Mouse (Mus musculus) C2C12 (cell line): ENCODE results near the gene Tldc1.

Source experiments
- CTCF ChIP-seq: IDR thresholded peaks from one replicate; pipeline ENCODE4 v1.5.1; 2011; ENCODE audit not compliant: control insufficient read depth, insufficient read depth, insufficient read length
- MAX ChIP-seq: IDR thresholded peaks from one replicate; pipeline ENCODE4 v1.6.1; 2011; ENCODE audit warnings: mild to moderate bottlenecking, control low read depth
- MYOD1 ChIP-seq: IDR thresholded peaks from one replicate; pipeline ENCODE4 v1.6.1; 2011; ENCODE audit warnings: low read depth; ENCODE audit not compliant: control insufficient read depth, insufficient read length
- USF1 ChIP-seq: IDR thresholded peaks from one replicate; pipeline ENCODE4 v1.6.1; 2011; ENCODE audit warnings: low read depth, mild to moderate bottlenecking, control low read depth, moderate library complexity

DNA sequence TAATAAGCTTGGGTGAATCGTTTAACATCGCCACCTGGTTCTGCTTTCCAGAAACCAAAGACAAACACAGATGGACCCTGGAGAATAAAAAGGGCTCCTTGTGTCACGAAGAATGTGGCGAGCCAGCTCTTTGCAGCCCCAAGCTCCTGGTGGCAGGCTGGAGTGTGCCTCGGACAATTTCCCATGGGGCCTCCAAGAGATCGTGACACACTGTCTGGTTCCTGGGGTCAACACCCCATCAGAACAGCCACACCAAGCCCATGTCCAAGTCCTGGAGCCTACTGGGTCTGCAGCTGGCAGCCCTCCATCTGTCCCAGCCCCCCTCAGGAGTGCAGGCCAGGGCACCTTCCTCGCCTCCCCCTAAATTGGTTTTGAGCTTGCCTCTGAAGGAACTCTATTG is 451 bp downstream of the Tldc1 start:
- TF ChIP-seq CTCF (no peak), MAX (no peak), MYOD1 (no peak), USF1 (no peak)
